Mouse (Mus musculus) embryo, embryonic 11 days (tissue): ENCODE data around the gene Anapc7.

Source experiments
- DNase-seq: peaks from one replicate; pipeline ENCODE4 v3.0.0-alpha.2; 2015

The Anapc7 gene

GRCm38 (mm10) chr5:122421271-122422068 is at the start of gene Anapc7:
Gene Anapc7, plus strand, starts transcription at chr5:122421693.
- no peak for DNase-seq

DNA sequence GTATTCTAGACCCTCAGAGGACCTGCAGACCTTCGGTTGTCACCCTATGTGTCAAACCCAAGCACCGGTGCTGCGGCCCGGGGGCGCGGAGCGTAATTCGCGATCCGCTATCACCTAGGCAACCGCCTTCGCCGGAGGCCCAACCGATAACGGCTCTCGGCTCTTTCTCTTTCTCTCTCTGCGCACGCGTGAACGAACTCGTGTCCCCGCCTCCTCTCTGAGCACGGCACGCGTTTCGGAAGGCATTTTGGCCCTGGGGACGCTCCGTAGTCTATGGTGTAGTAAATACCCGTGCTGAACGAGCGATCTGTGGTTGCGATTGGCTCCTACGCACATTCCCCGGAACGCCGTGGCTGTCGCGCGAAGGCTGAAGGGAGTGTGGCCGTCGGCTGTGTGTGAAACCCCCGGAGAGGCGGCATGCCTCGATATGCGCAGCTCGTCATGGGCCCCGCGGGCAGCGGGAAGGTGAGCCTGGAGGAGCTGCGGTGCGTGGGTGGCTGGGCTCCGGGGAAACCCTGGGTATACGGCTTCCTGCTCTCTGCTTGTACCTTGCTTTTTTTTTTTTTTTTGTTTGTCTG is 49.2 kb upstream of the Anapc7 start, which contains the start of gene Fam216a:
Gene Fam216a (minus strand): TSS at position 173 of the 578 bp plus-strand sequence.
- peak; percentile 100 for DNase-seq

DNA sequence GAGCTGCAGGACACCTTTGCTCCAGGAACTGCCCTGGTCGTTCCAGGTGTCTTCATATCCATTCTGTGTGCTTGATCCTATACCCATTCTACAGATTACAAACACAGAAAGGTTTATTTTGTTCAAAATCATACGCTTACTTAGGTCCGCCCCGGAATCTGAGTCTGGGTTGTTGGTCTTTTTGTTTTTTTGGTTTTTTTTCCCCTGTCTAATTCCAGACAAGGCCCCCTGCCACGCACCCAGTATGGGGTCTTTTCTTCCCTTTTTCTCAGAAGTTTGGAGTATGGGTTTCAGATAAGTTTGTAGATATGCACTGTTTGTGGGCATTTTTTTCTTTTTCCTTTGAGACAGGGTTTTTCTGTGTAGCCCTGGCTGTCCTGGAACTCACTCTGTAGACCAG is 48.6 kb upstream of the Anapc7 start:
- DNase-seq: no peak

DNA sequence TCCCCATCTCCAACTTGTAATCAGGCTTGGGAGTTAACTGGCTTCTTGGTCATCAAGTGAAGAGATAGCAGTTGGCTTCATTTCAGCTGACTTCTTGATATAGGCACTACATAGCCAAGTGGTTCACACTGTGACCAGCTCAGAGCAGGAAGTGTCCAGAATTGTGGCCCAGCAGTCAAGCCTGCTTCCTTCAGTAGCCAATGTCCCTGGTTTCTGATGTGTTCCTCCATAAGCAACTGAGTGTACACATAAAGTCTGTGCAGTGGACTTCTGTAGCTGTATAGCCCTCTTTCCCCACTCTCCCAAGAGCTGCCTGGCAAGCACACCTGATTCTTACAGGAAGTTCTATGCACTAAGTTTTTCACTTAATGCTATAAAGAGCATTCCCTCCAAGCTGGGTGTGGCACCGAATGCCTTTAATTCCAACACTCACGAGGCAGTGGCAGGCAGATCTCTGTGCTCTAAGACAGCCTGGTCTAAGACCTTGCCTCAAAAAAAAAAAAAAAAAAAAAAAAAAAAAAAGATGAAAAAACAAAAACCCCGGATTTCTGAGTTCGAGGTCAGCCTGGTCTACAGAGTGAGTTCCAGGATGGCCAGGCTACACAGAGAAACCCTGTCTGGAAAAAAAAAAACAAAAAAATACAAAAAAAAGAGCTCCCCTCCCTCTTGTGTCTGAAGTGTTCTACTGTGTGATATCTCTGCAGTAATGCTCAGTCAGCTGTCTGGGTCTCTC is 44.2 kb upstream of the Anapc7 start:
- no peak for DNase-seq

DNA sequence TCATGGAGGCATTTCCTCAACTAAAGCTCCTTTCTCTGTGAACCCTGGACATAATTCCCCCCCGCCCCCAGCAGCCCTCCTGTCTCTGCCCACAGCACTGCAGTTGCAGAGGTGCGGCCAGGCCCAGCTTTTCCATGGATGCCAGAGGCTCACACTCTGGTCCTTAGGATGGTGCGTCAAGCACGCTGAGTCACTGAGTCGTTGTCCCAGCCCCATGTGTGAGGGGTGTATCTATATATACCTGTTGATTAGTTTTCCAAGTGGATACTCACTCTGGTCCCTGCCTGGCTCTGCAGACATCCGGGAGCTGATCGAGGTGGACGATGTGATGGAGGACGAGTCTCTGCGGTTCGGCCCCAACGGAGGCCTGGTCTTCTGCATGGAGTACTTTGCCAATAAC is 43.3 kb upstream of the Anapc7 start:
- no peak for DNase-seq

GRCm38 (mm10) chr5:122379374-122380155 is 41.9 kb upstream of the Anapc7 start:
- DNase-seq: peak; percentile 78

DNA sequence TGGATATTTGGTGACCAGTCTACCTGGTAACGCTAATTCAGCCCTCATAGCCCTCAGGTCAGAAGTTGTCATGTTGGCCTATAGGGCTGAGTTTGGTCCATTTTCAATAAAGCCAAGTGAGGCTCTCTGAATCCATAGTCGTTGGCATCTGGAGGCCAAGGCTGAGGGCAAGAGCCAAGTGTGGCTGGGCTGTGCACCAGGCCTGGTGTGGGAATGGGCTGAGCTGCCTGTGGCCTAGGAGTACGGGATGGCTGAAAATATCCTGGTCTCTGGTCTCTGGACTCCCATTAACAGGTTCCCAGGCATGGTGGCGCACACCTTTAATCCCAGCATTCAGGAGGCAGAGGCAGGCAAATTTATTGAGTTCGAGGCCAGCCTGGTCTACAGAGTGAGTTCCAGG is 31.5 kb upstream of the Anapc7 start:
- no peak for DNase-seq

GRCm38 (mm10) chr5:122390671-122391070 is 30.8 kb upstream of the Anapc7 start:
- no peak for DNase-seq

DNA sequence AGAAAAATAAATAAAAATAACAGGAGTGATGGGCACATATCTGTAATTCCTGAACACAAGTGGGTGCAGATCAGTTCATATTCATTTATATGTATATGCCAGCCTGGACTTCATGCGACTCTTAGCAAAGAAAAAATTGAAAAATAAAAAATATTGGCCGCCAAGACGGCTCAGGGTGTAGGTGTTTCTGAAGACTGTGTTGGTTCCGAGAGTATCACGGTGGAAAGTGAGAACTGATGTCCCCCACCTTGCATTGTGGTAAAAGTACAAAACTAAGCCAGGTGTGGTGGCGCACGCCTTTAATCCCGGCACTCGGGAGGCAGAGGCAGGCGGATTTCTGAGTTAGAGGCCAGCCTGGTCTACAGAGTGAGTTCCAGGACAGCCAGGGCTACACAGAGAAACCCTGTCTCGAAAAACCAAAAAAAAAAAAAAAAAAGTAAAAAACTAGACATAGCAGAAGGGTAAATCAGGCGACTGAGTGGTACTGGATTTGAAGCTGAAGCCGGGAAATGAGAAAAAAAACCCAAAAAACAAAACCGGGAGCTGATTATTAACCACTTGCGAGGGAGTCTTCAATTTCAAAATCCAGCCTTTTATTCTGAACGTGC is 30.2 kb upstream of the Anapc7 start:
- no peak for DNase-seq

GRCm38 (mm10) chr5:122391786-122392180 is 29.7 kb upstream of the Anapc7 start, which contains the start of gene Arpc3:
Gene Arpc3, plus strand, starts transcription at chr5:122391878.
- DNase-seq: peak; percentile 94

DNA sequence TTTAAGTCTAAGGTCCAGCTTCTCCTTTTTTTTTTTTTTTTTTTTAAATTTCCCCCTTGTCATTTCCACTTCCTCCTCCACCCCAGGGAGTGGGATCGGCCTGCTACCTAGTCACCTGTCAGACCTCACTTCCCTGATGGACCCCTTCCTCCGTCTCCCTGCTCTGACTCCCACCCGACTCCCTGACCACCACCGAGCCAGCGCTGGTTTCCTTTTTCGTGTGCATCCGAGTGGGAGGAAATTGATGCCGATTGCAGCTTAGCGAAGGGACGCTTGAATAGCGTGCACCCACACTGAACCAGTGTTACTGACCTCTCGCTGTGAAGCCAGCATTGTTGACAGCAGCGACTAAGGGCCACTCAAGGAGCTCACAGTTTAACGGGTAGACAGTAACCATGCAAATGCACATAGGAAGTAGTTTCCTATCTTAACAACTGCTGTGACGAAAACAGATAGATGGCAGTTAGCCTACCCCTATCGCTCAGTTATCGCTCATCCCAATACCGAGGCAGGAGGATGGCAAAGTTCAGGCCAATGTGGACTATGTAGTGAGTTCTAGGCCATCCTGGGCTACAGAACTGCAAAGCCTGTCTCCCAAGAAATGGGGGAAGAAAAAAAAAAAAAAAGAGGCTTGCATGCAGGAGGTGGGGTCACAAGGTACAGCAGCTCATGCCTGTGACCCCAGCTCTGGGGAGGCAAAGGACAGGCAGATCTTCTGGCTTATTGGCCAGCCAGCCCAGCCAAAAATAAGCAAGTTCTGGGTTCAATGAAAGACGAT is 29.1 kb upstream of the Anapc7 start:
- peak; percentile 7 for DNase-seq

DNA sequence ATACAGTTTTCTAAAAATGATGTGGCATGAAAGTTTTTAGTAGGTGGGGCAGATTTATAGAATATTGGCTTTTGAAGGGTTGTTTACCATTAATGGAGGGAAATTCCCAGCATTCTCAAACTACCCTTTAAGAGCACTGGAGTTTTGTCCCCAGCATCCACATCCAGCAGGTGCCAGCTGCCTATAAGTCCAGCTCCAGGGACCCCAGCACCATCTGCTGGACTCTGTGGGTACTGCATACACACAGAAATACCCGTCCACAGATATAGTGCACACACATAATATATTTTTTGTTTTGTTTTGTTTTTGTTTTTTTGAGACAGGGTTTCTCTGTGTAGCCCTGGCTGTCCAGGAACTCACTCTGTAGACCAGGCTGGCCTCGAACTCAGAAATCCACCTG is 27.6 kb upstream of the Anapc7 start:
- peak; percentile 74 for DNase-seq

DNA sequence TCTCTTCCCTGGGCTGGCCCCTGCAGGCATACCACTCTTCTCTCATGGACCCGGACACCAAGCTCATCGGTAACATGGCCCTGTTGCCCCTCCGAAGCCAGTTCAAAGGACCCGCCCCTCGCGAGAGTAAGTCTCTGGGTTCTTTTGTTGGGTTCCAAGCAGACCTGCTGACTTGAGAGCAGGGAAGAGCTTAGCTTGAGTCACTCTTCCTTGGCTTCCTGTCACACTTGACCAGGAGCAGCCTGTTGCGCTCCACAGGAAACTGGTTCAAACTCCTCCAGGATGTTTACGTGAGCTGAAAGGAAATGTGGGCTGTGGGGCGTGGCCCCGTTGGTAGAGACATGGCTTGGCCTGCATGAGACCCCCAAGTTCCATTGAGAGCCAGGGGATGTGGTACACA is 24.7 kb upstream of the Anapc7 start:
- DNase-seq: peak; percentile 20

DNA sequence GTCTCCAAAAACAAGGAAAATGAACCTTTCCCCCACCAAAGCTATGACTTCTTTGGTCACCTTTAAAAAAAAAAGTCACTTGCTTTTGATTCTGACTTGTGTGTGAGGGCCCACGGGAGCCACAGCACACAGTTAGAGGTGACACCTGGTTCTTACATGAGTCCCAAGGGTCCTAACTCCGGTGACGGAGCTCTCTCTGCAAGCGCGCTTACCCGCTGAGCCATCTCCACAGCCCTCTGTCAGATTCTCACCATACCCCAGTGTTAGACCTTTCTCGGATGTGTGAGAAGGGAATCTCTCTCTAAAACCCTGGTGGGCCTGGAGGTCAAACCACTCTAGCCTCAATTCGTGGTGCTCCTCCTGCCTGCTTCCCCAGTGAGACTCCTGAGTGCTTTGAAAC is 24.0 kb upstream of the Anapc7 start:
- DNase-seq: no peak

- no peak for DNase-seq
These were observed 21.6 kb upstream of the Anapc7 start for GRCm38 (mm10) chr5:122399871-122400270.

GRCm38 (mm10) chr5:122400628-122401302 is 20.7 kb upstream of the Anapc7 start:
- DNase-seq: no peak

DNA sequence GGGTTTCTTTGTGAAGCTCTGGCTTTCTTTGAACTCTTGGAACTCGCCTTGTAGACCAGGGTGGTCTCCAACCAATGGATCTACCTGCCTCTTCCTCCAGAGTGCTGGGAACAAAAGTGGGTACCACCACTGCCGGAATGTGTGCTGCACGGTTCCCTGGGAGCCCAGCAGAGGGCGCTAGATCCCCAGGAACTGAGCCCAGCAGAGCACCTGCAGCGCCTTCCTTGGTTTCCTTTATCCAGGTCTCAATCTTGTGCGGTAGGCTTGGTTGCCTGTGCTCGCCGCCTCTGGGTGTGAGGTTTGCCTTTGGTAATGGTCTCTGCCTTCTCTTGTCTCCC is 20.2 kb upstream of the Anapc7 start:
- DNase-seq: peak; percentile 65

- no peak for DNase-seq
These were observed 19.3 kb upstream of the Anapc7 start for GRCm38 (mm10) chr5:122402160-122402559.

GRCm38 (mm10) chr5:122402772-122403171 is 18.7 kb upstream of the Anapc7 start:
- no peak for DNase-seq

GRCm38 (mm10) chr5:122403362-122403761 is 18.1 kb upstream of the Anapc7 start:
- no peak for DNase-seq

DNA sequence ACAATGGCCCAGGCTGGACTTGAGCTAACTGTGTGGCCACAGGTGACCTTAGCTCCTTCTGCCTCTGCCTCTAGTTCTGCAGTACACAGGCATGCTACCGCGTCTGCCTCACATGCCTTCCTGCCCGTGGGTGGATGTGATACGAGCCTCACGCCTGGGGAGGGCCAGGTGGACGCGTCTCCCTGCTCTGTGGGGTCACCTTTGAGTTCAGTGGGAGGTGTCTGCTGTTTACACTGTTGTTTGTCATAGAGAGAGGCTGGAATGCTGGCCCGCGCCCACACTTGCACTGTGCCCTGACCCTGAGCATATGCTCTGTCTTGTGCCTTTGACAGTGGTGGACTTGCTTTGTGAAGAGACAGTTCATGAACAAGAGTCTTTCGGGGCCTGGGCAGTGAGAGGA is 16.0 kb upstream of the Anapc7 start:
- DNase-seq: no peak
